Mouse (Mus musculus) ES-Bruce4 (cell line): ENCODE data around the gene Znrf1.

Experiments
- CTCF ChIP-seq: IDR thresholded peaks from one replicate; pipeline ENCODE4 v1.8.1; 2011; ENCODE audit warnings: low read depth, low read length
- POLR2A ChIP-seq: IDR thresholded peaks from one replicate; pipeline ENCODE4 v1.8.1; 2011; ENCODE audit warnings: low read length; ENCODE audit not compliant: insufficient read depth

DNA sequence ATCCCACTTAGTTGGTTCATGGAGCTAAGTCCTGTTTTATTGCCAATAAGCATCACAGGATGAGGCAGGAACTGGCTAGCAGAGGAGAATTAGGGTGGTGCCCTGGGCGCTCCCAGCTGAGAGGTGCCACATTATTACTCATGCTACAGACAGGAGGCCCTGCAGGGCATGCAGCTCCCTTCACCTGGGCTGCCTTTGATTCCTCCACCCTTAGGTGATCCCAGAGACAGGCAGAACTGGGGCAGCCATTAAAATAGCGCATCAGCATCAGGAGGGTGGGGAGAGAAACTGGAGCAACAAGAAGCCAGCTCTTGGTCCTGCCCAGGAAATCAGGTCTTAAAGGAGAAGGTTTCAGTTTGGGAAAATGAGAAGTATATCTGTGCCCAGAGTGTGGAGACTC is 69.1 kb downstream of the Znrf1 start:
- TF ChIP-seq POLR2A (no peak), CTCF (no peak)
